Mouse (Mus musculus) splenic B cell, adult 2 months (primary cell): ENCODE measurements around the gene Cabp1.

ENCODE experiments used
- DNase-seq: peaks from one replicate; pipeline ENCODE4 v3.0.0-alpha.2; 2011; ENCODE audit warnings: low read depth, low spot score
- H3K27me3 ChIP-seq: 2 replicates; pipeline ENCODE4 v1.6.1; 2012; ENCODE audit warnings: mild to moderate bottlenecking, low read length, moderate library complexity, mixed read lengths; ENCODE audit not compliant: control insufficient read depth, poor library complexity, insufficient read depth, severe bottlenecking
- H3K36me3 ChIP-seq: 2 replicates; pipeline ENCODE4 v1.6.1; 2012; ENCODE audit warnings: mild to moderate bottlenecking, low read length, moderate library complexity, mixed read lengths; ENCODE audit not compliant: control insufficient read depth, poor library complexity, insufficient read depth, severe bottlenecking

Gene Cabp1

GRCm38 (mm10) chr5:115143552-115143951 lies 50.6 kb downstream of the Cabp1 start:
- no peak for DNase-seq
- Histone ChIP-seq H3K27me3 (no peaks in the 10 kb centered on the region), H3K36me3 (peaks cover under 1% of the 10 kb centered on the region; the same call in 1 of the 2 replicates)

- Histone ChIP-seq H3K36me3 (no peaks in the 10 kb centered on the region; the same call in 1 of the 2 replicates), H3K27me3 (no peaks in the 10 kb centered on the region)
- DNase-seq: no peak
These were observed 51.9 kb downstream of the Cabp1 start for GRCm38 (mm10) chr5:115142166-115142697.

DNA sequence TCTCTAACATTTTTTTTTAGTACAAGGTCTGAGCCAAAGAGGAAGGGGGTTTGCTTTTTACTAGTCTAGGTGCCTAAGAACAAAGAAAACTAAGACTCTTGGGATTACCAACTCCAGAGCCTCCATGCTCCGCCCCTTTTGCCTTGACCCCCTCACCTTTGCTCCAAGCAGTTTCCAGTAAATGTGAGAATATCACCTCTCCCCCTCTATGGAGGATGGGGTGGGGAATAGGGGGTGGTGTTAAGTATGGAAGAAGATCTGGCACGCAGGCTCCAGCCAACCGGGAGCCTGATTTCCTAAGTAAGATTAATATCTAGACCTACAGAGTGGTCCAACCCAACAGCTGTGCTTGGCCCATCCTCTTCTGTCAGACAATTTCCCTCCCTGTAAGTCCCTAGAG lies 53.5 kb downstream of the Cabp1 start:
- DNase-seq: no peak
- no peaks in the 10 kb centered on the region for H3K36me3 ChIP-seq
- H3K27me3 ChIP-seq: no peaks in the 10 kb centered on the region

- DNase-seq: no peak
- no peaks in the 10 kb centered on the region for H3K27me3 ChIP-seq
- no peaks in the 10 kb centered on the region for H3K36me3 ChIP-seq
These were observed 55.1 kb downstream of the Cabp1 start for GRCm38 (mm10) chr5:115139124-115139523.

DNA sequence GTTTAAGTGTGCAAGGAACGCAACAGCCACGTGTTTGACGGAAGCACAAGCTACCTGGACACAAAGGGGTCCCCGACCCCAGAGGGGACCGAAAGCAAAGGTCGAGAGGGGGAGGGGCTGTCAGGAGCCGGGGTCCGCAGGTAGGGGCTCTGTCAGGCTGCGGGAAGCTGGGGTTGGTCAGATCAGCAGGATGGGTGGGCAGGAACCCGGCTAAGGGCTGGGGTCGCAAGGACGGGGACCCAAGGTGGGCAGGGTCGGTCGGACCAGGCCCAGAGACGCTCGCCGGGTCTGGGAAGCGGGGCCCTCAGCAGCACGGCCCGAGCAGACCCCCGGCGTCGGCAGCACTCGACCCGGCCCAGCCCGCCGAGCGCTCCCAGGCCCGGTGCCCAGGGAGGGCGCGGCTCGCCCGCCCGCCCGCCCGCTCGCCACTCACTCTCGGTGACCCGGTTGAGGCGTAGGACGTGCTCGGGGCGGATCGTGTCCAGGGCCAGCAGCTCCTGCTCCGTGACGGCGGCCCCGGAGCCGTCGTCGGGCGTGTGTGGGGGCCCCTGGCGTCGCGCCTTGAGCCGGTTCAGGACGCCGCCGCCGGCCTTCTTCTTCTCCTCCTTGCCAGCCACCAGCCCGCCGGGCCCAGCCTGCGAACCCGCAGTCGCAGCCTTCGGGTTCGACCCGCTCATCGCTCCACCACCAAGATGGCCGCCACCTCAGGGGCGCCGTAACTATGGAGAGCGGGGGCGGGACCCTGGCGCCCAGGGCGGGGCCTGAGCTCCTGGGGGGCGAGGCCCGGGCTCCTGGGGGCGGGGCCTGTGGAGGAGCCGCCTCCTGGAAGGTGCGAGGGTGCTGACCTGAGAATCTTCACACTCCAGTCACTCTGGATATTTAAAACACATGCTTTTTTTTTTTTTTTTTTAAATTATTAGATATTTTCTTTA lies 59.7 kb downstream of the Cabp1 start, which contains the start of gene Unc119b:
Gene Unc119b, minus strand, starts transcription at position 742 of the 932 bp plus-strand sequence.
- no peaks in the 10 kb centered on the region for H3K36me3 ChIP-seq
- DNase-seq: peak; percentile 91
- H3K27me3 ChIP-seq: no peaks in the 10 kb centered on the region

- DNase-seq: peak; percentile 41
- no peaks in the 10 kb centered on the region for H3K27me3 ChIP-seq
- no peaks in the 10 kb centered on the region for H3K36me3 ChIP-seq
These were observed 60.7 kb downstream of the Cabp1 start for GRCm38 (mm10) chr5:115133358-115134066.

DNA sequence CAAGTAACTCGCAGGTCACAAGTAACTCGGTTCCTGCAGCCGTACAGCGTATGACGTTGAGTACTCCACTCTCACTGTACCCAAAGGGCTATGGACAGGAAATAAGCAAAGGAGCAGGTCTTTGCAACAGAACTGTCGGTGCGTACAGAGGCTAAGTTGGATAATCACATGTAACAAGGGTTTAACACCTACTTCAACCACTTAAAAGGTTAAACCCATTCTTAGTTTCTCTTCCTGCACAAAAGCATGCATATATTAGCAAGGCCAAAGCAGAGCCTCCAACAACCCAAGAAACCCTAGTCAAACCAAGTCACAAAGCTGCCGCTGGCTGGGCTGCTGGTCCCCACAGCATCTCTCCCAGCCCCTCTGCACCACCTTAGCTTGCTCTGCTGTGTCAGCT lies 61.7 kb downstream of the Cabp1 start:
- DNase-seq: peak; percentile 53
- Histone ChIP-seq H3K36me3 (peaks cover 2% of the 10 kb centered on the region), H3K27me3 (no peaks in the 10 kb centered on the region)

DNA sequence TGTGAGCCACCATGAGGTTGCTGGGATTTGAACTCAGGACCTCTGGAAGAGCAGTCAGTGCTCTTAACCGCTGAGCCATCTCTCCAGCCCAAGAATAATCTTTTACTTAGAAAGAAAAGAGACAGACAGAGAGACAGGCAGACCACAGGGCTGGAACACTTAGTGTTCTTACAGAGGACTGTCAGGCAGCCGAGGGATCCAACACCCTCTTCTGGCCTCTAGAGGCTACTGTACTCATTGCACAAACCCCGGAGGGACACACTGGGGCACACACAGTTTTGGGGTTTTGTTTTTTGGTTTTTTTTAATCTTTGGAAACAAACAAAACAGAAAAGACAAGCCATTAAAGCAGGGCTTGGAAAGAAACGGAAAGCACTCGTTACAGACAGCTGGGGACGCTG lies 64.9 kb downstream of the Cabp1 start:
- H3K36me3 ChIP-seq: peaks cover 9% of the 10 kb centered on the region
- no peak for DNase-seq

DNA sequence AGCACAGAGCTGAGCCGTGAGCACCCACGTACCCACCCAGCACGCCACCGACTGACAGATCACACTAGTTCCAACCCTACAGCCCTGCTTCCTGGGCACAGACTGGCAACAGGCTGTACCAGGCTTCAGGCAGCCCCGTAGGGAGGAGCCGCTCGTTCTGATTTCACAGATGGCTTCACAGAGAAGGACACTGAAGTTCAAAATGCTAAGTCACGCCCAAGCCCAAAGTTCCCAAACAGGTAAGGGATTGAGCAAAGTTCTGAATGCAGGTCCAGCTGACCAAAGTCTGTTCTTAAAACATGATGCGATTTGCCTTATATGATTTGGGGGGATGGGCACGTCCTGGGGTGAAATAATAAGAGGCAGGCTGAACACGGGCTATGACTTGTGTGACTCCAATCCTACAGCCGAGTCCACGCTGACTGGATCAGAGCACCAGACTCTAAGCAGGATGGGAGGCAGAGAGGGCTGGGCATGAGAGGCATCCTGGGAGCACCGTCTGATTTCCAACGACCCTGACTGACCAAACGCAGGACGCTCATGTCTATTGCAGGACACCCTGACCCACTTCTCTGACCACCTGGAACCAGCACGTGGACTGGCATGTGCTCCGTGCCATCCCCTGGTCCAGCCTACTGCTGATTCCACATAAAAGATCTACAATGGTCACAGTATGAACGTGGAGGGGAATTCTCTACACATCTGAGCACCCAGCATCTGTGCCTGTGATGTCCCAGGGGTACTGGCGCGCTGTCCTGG lies 66.6 kb downstream of the Cabp1 start:
- Histone ChIP-seq H3K27me3 (no peaks in the 10 kb centered on the region), H3K36me3 (peaks cover 10% of the 10 kb centered on the region)
- DNase-seq: no peak

More for the DNA sequence above, 64.9 kb downstream of the Cabp1 start:
- no peaks in the 10 kb centered on the region for H3K27me3 ChIP-seq

- peaks cover 10% of the 10 kb centered on the region for H3K36me3 ChIP-seq
- H3K27me3 ChIP-seq: no peaks in the 10 kb centered on the region
- DNase-seq: peak; percentile 43
These were observed 67.4 kb downstream of the Cabp1 start for GRCm38 (mm10) chr5:115126578-115127312.

- no peaks in the 10 kb centered on the region for H3K27me3 ChIP-seq
- peak; percentile 89 for DNase-seq
These were observed 68.8 kb downstream of the Cabp1 start for GRCm38 (mm10) chr5:115125211-115125871.

GRCm38 (mm10) chr5:115124690-115125089 lies 69.5 kb downstream of the Cabp1 start:
- no peak for DNase-seq
- no peaks in the 10 kb centered on the region for H3K27me3 ChIP-seq
- peaks cover 10% of the 10 kb centered on the region for H3K36me3 ChIP-seq

More at GRCm38 (mm10) chr5:115125211-115125871, 68.8 kb downstream of the Cabp1 start:
- peaks cover 10% of the 10 kb centered on the region for H3K36me3 ChIP-seq

- DNase-seq: no peak
These were observed 73.2 kb downstream of the Cabp1 start for GRCm38 (mm10) chr5:115120978-115121377.

More at GRCm38 (mm10) chr5:115120978-115121377, 73.2 kb downstream of the Cabp1 start:
- Histone ChIP-seq H3K27me3 (no peaks in the 10 kb centered on the region), H3K36me3 (0 out of 2 replicates have a peak, but pooled peaks cover 1% of the 10 kb centered on the region)
